Mouse (Mus musculus) gastrocnemius, postnatal 10 days (tissue): ENCODE results near the gene Cited2. TPM values are rescaled to one million over a fixed set of nuclear protein-coding genes. Genes with fewer than 3 reads are reported as not detected.

ENCODE experiments used
- DNase-seq: peaks from one replicate; pipeline ENCODE4 v3.0.0; 2021; ENCODE audit warnings: mixed read lengths
- long read RNA-seq, 2 experiments: library from polyadenylated mRNA; stranded (forward); transcript quantifications; one replicate each; pipeline ENCODE4 v2.0.0; 2021
- total RNA-seq, 2 experiments: library from RNA; stranded (reverse); gene quantifications; 2 replicates each; pipeline ENCODE4 v1.2.3; 2021

The Cited2 gene
- 10 to 100 TPM; 31.6 to 35.8 TPM for total RNA-seq
- long read RNA-seq, experiment 1, transcript Cited2-201 (2 exons, 1,979 nt): major isoform, 26 of 34 reads
- long read RNA-seq, experiment 1, transcript Cited2-203 (1 exons, 2,411 nt): minor isoform, 5 of 34 reads
- long read RNA-seq, experiment 1, partial matches to known transcripts: 0 of 34 reads
- long read RNA-seq, experiment 1, other reads (novel, unspliced or antisense): 0 of 34 reads
- long read RNA-seq, experiment 2, transcript Cited2-203 (1 exons, 2,411 nt): minor isoform, 7 of 43 reads
- long read RNA-seq, experiment 2, transcript Cited2-201 (2 exons, 1,979 nt): major isoform, 35 of 43 reads
- long read RNA-seq, experiment 2, partial matches to known transcripts: 0 of 43 reads
- long read RNA-seq, experiment 2, other reads (novel, unspliced or antisense): 1 of 43 reads

- DNase-seq: peak; percentile 98
Measured at GRCm38 (mm10) chr10:17722653-17723410, at the start of gene Cited2. Gene Cited2 (plus strand): TSS chr10:17723218.

GRCm38 (mm10) chr10:17674454-17674853, 48.6 kb upstream of the Cited2 start:
- DNase-seq: no peak

GRCm38 (mm10) chr10:17674869-17675268, 48.1 kb upstream of the Cited2 start:
- DNase-seq: no peak

- DNase-seq: no peak
Measured at GRCm38 (mm10) chr10:17676464-17676863, 46.6 kb upstream of the Cited2 start.

- DNase-seq: no peak
Measured at GRCm38 (mm10) chr10:17677308-17677707, 45.7 kb upstream of the Cited2 start.

- DNase-seq: no peak
Measured at GRCm38 (mm10) chr10:17680432-17681382, 42.3 kb upstream of the Cited2 start.

- DNase-seq: no peak
Measured at GRCm38 (mm10) chr10:17681386-17681785, 41.6 kb upstream of the Cited2 start.

GRCm38 (mm10) chr10:17683852-17684428, 39.1 kb upstream of the Cited2 start:
- DNase-seq: no peak

GRCm38 (mm10) chr10:17689806-17690205, 33.2 kb upstream of the Cited2 start:
- DNase-seq: no peak

GRCm38 (mm10) chr10:17691709-17692108, 31.3 kb upstream of the Cited2 start:
- no peak for DNase-seq

- DNase-seq: no peak
Measured at GRCm38 (mm10) chr10:17695801-17696200, 27.2 kb upstream of the Cited2 start.

- DNase-seq: no peak
Measured at GRCm38 (mm10) chr10:17697376-17698265, 25.4 kb upstream of the Cited2 start.

- no peak for DNase-seq
Measured at GRCm38 (mm10) chr10:17705466-17705973, 17.5 kb upstream of the Cited2 start.

- DNase-seq: no peak
Measured at GRCm38 (mm10) chr10:17710753-17711152, 12.3 kb upstream of the Cited2 start.

- DNase-seq: no peak
Measured at GRCm38 (mm10) chr10:17719009-17719570, 3.9 kb upstream of the Cited2 start.

GRCm38 (mm10) chr10:17719646-17720045, 3.4 kb upstream of the Cited2 start:
- DNase-seq: no peak

- DNase-seq: no peak
Measured at GRCm38 (mm10) chr10:17720891-17721601, 2.0 kb upstream of the Cited2 start.

GRCm38 (mm10) chr10:17721602-17722121, 1.4 kb upstream of the Cited2 start:
- DNase-seq: peak; percentile 29

- peak; percentile 92 for DNase-seq
Measured at GRCm38 (mm10) chr10:17722158-17722557, 860 bp upstream of the Cited2 start.
